Mouse (Mus musculus) megakaryocyte, adult 5-6 weeks (primary cell): ENCODE results near the gene Mpzl1. TPM values are rescaled to one million over a fixed set of nuclear protein-coding genes. Genes with fewer than 3 reads are reported as not detected.
"Not testable (repeated sequence)": the region's sequence is repeated elsewhere in the genome, so short reads cannot be mapped to it uniquely, and the experiment has no call there.

Experiments used
- ATAC-seq: 2 replicates; pipeline ENCODE4 v1.8.0; 2016; ENCODE audit warnings: mild to moderate bottlenecking, inconsistent platforms; ENCODE audit not compliant: poor library complexity, severe bottlenecking
- total RNA-seq, 2 experiments: library from RNA; stranded (forward) in 1 of 2; stranded (reverse) in 1 of 2; fragments of 153-499, 151-499 nt in 1 of 2; fragments of 221-1000, 200-1000 nt in 1 of 2; gene quantifications; 2 replicates each; pipeline versions ENCODE4 v1.2.3 to v1.2.4; 2015 to 2017

The Mpzl1 gene
- total RNA-seq (2015) (1.3 and 2.1 TPM in 2 replicates), total RNA-seq (2017) (0.22 and 3.1 TPM in 2 replicates)

DNA sequence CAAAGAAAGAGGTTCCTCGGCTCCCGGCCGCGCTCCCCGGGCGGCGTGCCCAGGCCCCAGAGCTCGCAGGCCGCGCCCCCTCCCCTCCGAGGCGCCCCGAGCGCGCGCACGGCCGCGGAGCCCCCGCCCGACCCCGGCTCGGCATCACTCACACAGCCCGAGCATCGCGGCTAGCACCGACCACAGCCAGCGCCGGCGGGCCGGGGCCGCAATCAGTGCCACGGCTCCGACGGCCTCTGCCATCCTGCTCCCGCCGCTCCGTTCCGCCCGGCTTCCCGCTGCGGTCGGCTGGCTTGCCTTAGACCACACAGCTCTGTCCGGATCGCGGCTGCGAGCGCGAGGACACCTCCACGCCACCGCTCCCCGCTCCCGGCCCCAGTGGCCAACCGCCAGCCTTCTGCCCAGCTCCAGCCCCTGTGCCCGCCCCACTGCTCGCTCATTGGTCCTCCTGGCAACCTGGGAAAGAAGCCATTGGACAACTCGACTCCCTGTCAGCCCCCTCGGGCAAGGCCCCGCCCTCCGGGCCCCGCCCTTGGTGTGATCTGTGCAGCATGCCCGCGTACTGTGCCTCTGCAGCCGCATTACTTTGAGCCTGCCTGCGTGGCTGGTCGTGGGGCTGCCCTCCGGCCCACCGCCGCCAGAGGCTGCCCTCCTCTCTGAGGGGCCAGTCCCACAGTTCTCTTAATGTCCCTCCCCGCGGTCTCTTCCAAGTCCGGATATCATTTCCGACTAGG lies at the start of gene Mpzl1:
Gene Mpzl1, minus strand, starts transcription at position 388 of the 734 bp plus-strand sequence.
- peak; percentile 100 for ATAC-seq

DNA sequence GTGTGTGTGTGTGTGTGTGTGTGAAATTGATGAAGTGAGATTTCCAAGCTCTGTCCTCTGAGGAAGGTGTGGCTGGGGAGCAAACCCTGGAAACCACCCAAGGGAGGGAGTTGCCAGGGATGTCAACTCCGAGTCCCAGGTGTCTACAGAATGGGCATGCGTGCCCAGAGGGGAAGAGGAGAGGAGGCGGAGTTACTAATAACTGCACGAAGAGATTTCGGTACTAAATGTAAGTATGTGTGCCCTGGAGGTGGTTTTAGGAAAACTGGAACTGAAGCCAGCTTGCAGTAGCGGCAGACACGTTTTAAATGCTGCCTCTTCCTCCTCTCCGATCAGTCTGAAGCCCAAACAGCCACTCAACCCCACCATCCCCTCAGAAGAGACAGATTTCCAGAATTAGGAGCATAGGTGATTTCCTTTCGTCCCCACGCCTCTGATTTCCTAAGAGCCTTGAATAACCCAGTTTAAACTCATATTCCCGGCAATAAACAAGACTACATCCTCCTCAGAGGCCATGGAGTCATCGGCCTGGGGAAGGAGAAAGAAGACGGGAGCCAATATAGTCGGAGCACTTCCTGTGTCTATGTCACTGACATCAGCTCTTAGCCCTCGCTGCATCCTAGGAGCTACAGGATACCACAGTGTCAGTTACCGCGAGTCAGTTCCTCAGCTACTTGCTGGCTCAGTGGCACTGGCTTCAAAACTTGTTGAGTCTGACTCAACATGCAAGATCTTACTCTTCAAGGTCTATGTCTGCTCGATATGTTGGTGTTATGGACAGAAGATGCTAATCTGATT lies 47.9 kb upstream of the Mpzl1 start:
- peak; percentile 26; the same call in 1 of the 2 replicates for ATAC-seq

DNA sequence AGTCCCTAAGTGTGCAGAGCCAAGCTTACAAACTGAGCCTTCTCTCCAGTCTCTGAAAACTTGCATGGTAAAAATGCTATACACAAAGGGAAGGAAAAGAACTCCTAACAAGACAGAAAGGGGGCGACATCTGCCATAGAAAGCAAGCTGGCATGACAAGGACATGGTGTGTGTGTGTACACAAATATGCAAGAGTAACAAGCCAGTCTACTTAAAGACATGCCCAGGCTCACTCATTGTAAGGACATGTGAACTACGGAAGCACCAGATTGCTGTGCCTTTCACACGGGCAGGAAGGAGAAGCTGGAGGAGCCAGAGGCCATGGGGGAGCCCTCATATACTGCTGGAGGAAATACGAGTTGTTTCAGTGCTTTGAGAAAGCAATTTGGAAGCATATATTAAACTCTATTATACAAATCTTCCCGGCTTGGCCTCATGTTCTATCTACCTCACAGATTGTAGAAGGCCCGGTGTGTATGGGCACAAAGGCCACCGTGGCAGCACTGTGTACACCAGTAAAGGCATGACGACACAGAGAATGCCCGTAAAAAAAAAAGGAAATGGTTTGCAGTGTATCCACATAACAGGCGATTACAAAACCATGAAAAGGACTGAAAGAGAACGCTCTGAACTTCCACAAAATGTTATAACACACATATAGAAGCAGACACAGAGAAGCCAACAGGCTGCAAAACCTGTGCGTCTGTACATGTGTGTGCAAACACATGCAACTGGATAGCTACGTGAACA lies 46.9 kb upstream of the Mpzl1 start:
- ATAC-seq, result peak; percentile 72

DNA sequence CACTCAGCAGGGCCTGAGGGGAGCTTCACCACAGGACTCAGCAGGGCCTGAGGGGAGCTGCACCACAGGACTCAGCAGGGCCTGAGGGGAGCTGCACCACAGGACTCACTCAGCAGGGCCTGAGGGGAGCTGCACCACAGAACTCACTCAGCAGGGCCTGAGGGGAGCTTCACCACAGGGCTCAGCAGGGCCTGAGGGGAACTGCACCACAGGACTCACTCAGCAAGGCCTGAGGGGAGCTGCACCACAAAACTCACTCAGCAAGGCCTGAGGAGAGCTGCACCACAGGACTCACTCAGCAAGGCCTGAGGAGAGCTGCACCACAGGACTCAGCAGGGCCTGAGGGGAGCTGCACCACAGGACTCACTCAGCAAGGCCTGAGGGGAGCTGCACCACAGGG lies 45.7 kb upstream of the Mpzl1 start:
- not testable (repeated sequence) for ATAC-seq

DNA sequence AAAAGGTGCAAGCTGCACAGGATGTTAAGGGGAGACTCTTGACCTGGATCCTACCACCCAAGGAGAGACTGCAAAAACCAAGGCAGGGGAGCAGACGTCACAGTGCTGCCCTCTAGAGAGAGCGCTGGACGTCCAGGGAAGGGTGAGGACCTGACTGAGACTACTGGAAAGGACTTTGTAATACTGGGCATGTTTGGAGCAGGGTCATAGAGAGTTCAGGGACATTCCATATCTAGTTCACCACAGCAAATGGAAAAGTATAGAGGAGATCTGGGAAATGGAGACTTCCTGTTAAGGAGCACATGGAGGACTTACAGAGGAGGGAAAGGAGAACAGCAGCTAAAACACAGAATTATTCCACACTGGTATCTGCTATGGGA lies 45.3 kb upstream of the Mpzl1 start:
- no peak for ATAC-seq

DNA sequence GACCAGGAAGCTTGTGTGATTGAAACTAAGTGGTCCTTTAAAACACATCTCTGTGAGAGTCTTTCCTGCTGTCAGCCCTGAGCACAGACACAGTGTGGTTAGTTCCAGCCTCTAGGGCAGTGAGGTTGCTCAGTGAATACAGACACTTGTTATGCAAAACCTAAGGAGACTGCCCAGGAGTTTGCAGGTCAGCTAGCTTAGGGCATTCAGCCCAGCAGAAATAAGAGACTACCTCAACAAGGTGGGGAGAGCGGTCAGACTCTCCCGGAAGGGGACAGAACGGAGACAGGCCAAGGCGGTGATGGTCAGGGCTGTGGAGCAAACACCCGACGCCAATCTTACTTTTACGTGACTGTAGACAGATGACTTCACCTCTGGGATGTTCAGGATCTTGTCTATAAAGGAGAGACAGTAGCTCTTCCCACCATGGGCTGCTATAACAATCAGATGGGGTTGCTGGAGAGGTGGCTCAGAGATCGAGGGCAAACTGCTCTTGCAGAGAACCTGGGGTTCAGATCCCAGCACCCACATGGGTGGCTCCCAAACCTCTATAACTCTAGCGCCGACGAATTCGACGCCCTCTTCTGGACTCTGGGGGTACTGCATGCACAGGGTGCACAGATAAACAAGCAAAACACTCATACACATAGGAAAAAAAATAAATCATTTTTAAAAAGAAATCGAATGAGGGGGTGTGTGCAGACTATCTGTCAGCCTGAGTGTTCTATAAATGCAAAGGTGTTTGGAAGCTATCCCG lies 44.7 kb upstream of the Mpzl1 start:
- no peak for ATAC-seq

DNA sequence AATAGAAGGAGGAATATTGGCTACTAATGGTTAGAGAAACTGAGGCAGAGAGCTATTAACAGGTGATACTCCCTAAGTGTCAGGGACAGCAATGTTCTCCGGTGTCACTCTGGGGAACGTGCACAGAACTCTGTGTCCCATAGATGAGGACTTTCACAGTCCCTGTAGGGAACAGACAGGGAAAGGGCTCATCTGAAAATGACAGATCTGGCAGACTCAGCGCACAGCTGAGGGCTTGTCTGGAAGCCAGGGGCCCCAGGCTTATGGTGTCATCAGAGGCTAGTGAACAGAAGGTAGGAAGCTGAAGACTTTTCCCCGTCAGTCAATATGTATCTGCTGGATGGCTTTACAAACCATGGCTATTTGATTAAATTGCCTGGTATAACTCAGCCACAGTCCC lies 43.2 kb upstream of the Mpzl1 start:
- no peak for ATAC-seq

DNA sequence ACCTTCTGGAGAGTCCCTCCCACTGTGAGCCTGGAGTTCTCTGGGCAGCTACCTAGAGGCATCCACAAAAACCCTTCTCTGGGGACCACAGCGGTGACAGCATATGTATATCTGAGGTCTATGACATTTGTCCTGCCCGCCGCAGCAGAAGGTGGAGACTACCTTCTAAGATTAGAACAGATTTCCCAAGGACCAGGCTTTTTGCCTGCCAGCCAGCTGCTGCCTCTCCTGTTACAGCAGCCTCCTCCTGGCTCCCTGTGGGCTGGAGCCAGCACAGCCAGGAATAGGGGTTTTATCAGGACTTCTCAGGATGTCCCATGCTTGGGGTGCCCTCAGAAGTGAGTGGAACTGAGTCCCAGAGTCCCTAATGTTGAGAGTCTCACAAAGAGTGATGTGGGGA lies 42.7 kb upstream of the Mpzl1 start:
- no peak for ATAC-seq

DNA sequence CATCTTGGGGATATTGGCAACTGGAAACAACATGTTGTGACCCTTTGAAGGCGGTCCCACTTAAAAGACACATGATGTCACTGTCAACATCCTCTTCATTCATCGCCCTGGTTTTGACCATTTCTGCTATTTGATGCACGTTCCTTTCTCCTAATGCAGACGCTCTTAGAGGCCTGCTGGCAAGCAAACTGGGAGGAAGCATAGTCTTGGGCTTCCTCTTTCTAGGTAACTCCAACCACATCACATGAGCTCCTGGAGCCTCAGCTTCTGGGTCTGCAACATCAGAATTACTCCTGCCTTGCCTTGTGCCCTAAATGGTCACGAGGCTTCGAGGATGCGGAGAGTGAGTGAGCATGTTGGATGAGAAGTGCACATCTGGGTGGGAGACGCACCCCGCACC lies 40.8 kb upstream of the Mpzl1 start:
- peak; percentile 86 for ATAC-seq

DNA sequence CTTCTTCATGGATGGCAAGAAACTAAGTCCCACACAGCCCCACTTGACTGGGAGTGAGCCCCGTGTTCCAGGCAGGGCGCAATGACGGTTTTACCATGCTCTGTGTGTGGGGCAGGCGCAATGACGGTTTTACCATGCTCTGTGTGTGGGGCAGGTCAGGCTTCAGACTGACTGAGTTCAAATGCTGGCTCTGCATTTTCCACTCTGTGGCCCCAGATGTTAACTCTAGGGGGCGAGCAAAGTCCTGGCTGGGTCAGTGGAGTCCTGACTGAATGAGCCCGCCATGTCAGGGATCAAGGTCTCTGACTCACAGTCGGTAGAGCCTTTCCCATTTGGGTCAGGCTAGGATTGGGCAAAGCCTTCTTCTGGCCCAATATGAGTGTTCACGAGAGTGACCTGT lies 38.0 kb upstream of the Mpzl1 start:
- peak; percentile 12; the same call in 1 of the 2 replicates for ATAC-seq

DNA sequence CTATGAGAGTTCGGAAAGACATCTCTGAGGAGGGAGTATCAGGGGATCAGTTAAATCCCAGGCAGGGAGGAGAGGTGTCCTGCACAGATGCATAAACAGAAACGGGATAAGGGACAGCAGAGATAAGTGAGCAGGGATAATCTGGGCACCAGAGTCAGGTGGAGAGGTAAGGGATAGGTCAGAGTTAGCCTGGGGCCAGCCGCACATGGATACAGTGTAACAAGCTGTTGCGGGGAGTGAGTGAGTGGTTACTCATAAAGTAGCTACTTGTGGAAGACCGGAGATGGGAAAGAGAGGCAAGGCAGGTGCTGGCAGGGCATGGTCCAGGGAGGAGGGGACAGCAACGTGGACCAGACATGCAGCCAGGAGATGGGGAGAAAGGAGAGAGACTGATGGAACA lies 35.7 kb upstream of the Mpzl1 start:
- no peak for ATAC-seq

DNA sequence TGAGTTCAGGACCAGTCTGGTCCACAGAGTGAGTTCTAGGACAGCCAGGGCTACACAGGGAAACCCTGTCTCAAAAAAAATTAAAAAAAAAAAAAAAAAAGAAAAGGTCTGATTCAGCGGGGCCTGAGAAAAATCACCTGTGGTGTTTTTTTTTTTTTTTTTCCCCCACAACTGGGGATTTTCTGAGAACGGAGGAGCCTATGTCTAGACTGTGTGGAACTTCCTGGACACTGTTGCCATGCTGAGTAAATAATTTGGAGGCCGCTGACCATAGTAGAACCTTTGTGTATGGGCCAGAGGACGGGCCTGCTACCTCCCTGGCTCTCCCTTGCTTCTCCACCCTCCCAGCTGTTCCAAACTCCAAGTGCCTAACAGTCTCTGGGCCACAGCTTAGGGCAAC lies 34.6 kb upstream of the Mpzl1 start:
- ATAC-seq, result no peak

DNA sequence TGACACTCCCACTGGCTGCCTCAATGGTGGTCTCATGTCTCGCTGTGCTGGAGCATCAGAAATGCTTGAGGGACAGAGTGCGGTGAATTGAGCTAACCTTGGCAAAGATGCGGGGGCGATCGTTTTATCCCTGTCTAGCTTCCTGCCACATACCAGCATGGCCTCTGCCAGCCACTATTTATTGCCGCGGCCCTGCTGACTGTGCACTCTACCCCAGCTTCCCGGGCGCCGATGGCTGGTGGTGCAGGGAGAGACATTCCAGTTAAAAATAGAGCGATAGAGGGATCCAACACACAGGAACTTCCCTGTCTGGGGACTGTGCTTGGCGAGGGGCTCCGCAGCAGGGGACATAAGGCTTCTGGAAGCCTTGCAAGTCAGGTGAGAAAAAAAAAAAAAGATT lies 33.0 kb upstream of the Mpzl1 start:
- ATAC-seq, result no peak

DNA sequence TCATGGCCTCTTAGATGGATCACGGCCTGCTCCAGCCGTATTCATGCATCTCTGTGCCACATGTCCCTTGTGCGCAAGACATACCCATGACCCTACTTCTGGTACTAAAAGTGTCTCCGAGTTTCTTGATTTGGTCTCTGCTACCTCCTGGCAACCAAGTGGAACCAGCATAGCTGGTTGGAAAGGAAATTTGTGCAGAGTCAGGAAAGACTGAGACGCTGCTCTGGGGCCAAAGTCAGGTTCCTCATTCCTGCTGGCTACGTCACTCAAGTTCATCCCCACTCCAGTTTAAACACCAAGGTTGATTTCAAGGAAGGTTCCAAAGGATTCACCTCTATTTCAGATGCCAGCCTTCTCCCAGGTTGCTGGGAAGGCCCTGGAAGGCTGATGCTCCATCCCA lies 32.6 kb upstream of the Mpzl1 start:
- ATAC-seq, result peak; percentile 61

DNA sequence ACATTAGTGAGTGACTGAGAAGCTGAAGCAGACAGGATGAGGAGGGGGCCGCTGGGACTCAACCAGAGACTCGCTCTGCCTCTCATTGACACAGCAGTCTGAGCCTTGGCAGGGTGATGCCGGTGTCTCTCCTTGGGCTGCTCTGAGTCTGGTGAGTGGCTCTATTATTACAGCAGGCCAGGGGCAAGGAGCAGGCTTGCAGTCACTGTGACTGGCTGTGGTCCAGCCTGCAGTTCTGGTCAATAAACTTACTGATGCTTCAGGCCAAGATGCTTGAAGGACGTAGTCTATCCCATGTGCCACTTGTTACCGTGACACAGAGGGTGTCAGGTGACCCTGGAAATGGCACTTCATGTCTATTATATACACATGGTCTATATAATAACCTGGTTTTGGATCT lies 31.4 kb upstream of the Mpzl1 start:
- ATAC-seq, result no peak

DNA sequence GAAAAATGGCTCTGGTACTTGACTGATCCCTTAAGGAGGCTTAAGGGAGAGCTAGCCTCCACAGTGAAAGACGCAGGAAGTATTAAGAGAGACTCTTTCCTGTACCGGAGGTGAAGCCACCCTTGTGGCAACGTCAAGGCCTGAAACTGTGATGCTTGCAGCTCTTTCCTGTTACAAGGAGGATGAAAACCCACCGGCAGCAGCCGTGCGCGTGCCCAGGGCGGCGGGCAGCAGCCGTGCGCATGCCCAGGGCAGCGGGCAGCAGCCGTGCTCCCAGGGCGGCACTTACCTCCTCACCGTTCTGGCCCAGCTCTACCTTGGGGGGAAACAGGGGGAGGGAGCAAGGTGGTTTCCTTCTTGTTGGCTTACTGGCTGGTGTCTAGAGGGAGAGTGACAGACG lies 28.9 kb upstream of the Mpzl1 start:
- ATAC-seq, result peak; percentile 39

DNA sequence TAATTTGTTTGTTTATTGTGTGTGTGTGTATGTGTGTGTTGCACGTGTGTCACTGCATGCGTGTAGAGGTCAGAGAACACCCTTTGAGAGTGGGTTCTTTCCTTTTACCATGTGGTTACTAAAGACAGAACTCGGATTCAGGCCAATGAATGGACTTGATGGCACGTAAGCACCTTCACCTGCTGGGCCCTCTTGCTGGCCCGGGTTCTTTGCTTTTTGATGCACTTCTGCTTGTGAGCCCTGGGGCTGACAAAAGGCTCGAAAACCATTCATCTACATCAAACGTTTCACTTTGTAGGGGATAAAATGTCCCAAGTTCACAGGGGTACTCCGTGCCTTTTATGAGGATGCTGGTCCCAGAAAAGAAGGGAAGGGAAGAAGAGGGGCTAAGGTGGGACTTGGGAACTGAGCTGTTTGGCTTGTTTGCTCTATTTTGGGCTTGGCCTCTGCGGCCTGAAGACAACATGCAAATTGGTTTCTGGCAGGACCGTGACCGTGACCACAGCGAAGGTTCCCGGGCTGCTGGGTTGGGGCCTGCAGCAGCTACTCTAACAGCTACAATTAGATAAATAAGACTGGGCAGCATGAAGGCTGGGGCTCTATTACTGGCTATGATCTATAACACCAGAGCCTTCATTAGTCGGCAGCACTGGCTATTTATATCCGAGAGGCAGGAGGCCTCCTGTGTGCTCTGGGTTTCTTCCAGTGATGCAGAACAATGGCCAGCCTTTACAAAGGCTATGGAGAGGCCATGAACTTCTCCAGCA lies 28.3 kb upstream of the Mpzl1 start:
- ATAC-seq, result no peak

DNA sequence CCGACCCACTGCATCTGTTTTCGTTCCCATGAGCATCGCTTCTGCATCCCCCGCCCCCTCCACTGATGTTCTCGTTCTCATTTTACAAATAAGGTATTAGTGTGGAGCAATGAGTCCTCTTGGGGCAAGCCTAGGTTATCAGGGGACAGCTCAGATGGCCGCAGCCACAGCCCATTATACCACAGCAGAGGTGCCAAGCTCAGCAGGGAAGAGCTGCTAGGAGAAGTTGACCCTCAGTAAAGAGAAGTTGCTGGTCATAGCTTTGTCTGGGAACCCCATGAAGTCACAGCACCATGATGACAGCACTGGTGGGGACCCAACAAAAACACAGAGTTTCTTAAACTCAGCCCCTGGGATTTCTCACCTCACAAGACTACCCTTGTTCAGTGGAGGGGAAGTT lies 27.4 kb upstream of the Mpzl1 start:
- peak; percentile 53 for ATAC-seq

DNA sequence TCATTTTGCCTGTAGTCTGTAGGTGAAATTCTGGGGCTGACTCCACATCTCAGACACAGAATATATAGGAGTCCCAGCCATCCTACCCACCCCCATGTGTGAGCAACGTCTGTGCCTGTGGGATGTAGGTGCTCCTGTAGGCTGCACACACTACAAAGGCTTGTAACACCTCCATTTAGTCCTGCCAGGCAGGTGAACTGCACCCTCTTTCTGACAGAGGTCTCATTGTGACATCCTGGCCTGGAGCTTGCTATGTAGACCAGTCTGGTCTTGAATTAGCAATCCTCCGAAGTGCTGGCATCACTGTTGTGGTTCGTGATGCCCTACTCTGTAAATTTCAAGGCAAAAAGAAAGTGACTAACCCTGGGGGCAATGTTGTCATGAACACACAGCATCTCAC lies 26.9 kb upstream of the Mpzl1 start:
- no peak for ATAC-seq

DNA sequence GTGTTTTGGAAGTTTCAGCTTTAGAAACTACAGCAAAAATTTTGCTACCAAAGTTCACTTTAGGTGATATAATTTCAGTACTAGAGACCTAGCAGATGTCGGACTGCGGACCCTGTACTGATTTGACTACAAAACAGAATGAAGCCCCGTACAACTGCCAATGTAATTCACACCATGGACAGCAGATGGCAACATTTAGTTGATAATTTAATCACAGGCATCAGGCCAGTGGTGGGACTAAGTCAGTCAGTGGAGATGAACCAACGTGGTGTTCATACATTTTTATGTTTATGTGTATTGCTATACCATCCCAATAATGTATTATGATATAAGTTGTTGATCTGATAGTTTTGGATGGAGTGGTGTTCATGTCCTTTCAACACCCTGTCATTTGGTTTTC lies 26.4 kb upstream of the Mpzl1 start:
- ATAC-seq, result peak; percentile 56
